8 mouse cellular contexts compared by ENCODE assay signal in the genomic region with DNA sequence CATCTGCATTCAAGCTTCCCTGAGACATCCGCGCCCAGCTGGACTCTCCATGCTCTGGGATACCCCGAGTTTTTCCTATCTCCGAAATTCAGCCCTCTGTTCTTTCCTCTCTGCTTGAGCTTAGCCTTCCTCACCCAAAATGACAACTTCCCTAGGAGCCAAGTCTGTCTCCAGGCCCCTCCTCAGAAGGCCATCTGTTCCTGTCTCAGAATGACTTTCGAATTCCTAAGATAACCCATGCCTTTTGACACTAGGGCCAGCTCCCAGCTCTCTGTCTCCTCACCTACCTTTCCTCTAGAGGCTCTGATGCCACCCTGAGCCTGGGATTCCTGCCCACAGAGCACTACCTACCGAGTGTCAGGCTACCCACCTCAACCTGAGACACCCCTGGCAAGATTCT. TPM values are rescaled to one million over a fixed set of nuclear protein-coding genes. Genes with fewer than 3 reads are reported as not detected.
DNase-seq lines count a peak whose midpoint lies in the region; ATAC-seq and TF ChIP-seq lines count a peak whose summit lies in the region.

A gene (minus strand): TSS at position 101 of the 400 bp plus-strand sequence.

- TF ChIP-seq CTCF in forebrain, postnatal 0 days (IDR thresholded peaks at IDR 0.05; ENCODE audit: low read depth), result no peak
- no peak for TF ChIP-seq CTCF in liver, embryonic 14.5 days (IDR thresholded peaks at IDR 0.05; ENCODE audit: low read depth)

- H3K4me1 ChIP-seq in forebrain, postnatal 0 days (ENCODE audit: insufficient read depth), result 0 out of 2 replicates have a peak, but pooled peaks cover 7% of the 10 kb centered on the region
- peaks cover 19% of the 10 kb centered on the region for H3K4me1 ChIP-seq in hindbrain, embryonic 14.5 days (replicated peaks; ENCODE audit: control insufficient read depth, insufficient read depth, low read length)
- peaks cover 0 to 8% of the 10 kb centered on the region in 2 experiments; a peak in 2 of 4 replicates for H3K4me1 ChIP-seq in liver, embryonic 14.5 days (replicated peaks; ENCODE audit: control insufficient read depth in 2 of 2, insufficient read depth in 2 of 2, low read length in 1 of 2)

- peak within 1 kb of the TSS; percentile 73 for H3K9ac ChIP-seq in forebrain, postnatal 0 days
- H3K9ac ChIP-seq in hindbrain, embryonic 14.5 days, result peak within 1 kb of the TSS; percentile 79
- peak within 1 kb of the TSS; percentile 58 for H3K9ac ChIP-seq in liver, embryonic 14.5 days (replicated peaks)

- peak within 1 kb of the TSS; percentile 81 for H3K27ac ChIP-seq in forebrain, postnatal 0 days (ENCODE audit: low read depth, low read length)
- peak within 1 kb of the TSS; percentile 86 for H3K27ac ChIP-seq in hindbrain, embryonic 14.5 days
- H3K27ac ChIP-seq in liver, embryonic 14.5 days, result no peak within 1 kb of the TSS

- peak; percentile 24 for ATAC-seq in forebrain, postnatal 0 days
- peak; percentile 5; the same call in 1 of the 2 replicates for ATAC-seq in hindbrain, embryonic 14.5 days (ENCODE audit: low FRiP score)
- ATAC-seq in liver, embryonic 14.5 days (ENCODE audit: insufficient read depth), result peak; percentile 3; the same call in 1 of the 2 replicates

- peak within 1 kb of the TSS; percentile 62 for H3K4me3 ChIP-seq in forebrain, postnatal 0 days (ENCODE audit: low read depth, low read length)
- peak within 1 kb of the TSS; percentile 68 for H3K4me3 ChIP-seq in hindbrain, embryonic 14.5 days (replicated peaks; ENCODE audit: low read length)
- H3K4me3 ChIP-seq in liver, embryonic 14.5 days (ENCODE audit: insufficient read depth in 1 of 2, low read depth in 2 of 2, low read length in 2 of 2), result peak within 1 kb of the TSS; percentile 61 to 66

- H3K27me3 ChIP-seq in forebrain, postnatal 0 days (ENCODE audit: insufficient read depth, low read length), result no peaks in the 10 kb centered on the region
- H3K27me3 ChIP-seq in hindbrain, embryonic 14.5 days (ENCODE audit: control insufficient read depth, insufficient read depth, low read length), result no peaks in the 10 kb centered on the region
- no peaks in the 10 kb centered on the region for H3K27me3 ChIP-seq in liver, embryonic 14.5 days (ENCODE audit: control insufficient read depth, insufficient read depth, low read length)

- no peak for TF ChIP-seq EP300 in liver, embryonic 14.5 days (IDR thresholded peaks at IDR 0.05; ENCODE audit: low read depth)

- WGBS in forebrain, postnatal 0 days, result 2% methylated on average over 6 of the region's 6 CpGs
- WGBS in hindbrain, embryonic 14.5 days, result 7% methylated on average over 6 of the region's 6 CpGs
- under 1% methylated on average over 6 of the region's 6 CpGs for WGBS in liver, embryonic 14.5 days (ENCODE audit: insufficient replicate concordance)

- peaks cover 42% of the 10 kb centered on the region for H3K36me3 ChIP-seq in forebrain, postnatal 0 days (ENCODE audit: insufficient read depth)
- peaks cover 60% of the 10 kb centered on the region for H3K36me3 ChIP-seq in hindbrain, embryonic 14.5 days (replicated peaks; ENCODE audit: control insufficient read depth, insufficient read depth)
- H3K36me3 ChIP-seq in liver, embryonic 14.5 days (replicated peaks; ENCODE audit: control insufficient read depth, insufficient read depth, low read depth), result peaks cover 8% of the 10 kb centered on the region

- H3K4me2 ChIP-seq in forebrain, postnatal 0 days (ENCODE audit: low read depth), result peak within 1 kb of the TSS; percentile 86
- H3K4me2 ChIP-seq in hindbrain, embryonic 14.5 days (replicated peaks), result peak within 1 kb of the TSS; percentile 93
- peak within 1 kb of the TSS; percentile 86 for H3K4me2 ChIP-seq in liver, embryonic 14.5 days (ENCODE audit: low read depth)

- no peak for DNase-seq in left cerebral cortex, adult 18-20 months (ENCODE audit: low spot score in 2 of 2)
- DNase-seq in left cerebral cortex, adult 11 months (ENCODE audit: low spot score), result no peak
- DNase-seq in adrenal gland, postnatal 25 days, result no peak
- no peak for DNase-seq in forebrain, postnatal 0 days
- DNase-seq in hindbrain, embryonic 14.5 days (ENCODE audit: low spot score), result no peak
- no peak for DNase-seq in liver, embryonic 14.5 days (ENCODE audit: low read depth in 3 of 3, low spot score in 3 of 3)
- DNase-seq in right cerebral cortex, postnatal 14 days, result no peak
- no peak for DNase-seq in T-cell, adult 2 months (ENCODE audit: low spot score)

- H3K9me3 ChIP-seq in forebrain, postnatal 0 days (ENCODE audit: low read length), result no peaks in the 10 kb centered on the region
- no peaks in the 10 kb centered on the region for H3K9me3 ChIP-seq in hindbrain, embryonic 14.5 days (ENCODE audit: control insufficient read depth, low read length)
- no peaks in the 10 kb centered on the region for H3K9me3 ChIP-seq in liver, embryonic 14.5 days (ENCODE audit: control insufficient read depth, low read length)

RNA-seq across cellular contexts. Expression of the gene that starts here (rescaled TPM):
- total RNA-seq in left cerebral cortex, adult 18-20 months (2021), result 10 to 100 TPM; 65.5 to 77.6 TPM
- total RNA-seq in adrenal gland, postnatal 25 days (2021), result 405 and 487 TPM in 2 replicates
- total RNA-seq in forebrain, postnatal 0 days (2014; rRNA removed), result 299 and 495 TPM in 2 replicates
- polyA plus RNA-seq in forebrain, postnatal 0 days (2015; fragmentation: Nextera tagmentation; extraction: Ambion mirVana), result 195 and 278 TPM in 2 replicates
- 96.8 and 107 TPM in 2 replicates for polyA plus RNA-seq in hindbrain, embryonic 14.5 days (2014; fragmentation: Nextera tagmentation; extraction: Ambion mirVana)
- polyA plus RNA-seq in liver, embryonic 14.5 days (2012; rRNA removed), result 126 and 131 TPM in 2 replicates
- 102 and 117 TPM in 2 replicates for polyA plus RNA-seq in liver, embryonic 14.5 days (2014; fragmentation: Nextera tagmentation; extraction: Ambion mirVana)
